Mouse (Mus musculus) midbrain, postnatal 0 days (tissue): ENCODE data around the gene Sfmbt2. TPM values are rescaled to one million over a fixed set of nuclear protein-coding genes. Genes with fewer than 3 reads are reported as not detected.

Source experiments
- ATAC-seq: fragments of 200-750 bp; cut with Nextera tagmentation; 2 replicates; pipeline ENCODE4 v1.8.0; 2017; ENCODE audit warnings: moderate number of reproducible peaks, mild to moderate bottlenecking, moderate TSS enrichment, moderate library complexity; ENCODE audit not compliant: low FRiP score
- DNase-seq: peaks from one replicate; pipeline ENCODE4 v3.0.0-alpha.2; 2015; ENCODE audit warnings: low spot score
- H3K27ac ChIP-seq: fragments of 300-500 bp; sonication (generic); 2 replicates; pipeline ENCODE4 v1.5.1; 2014; ENCODE audit warnings: low read depth, mild to moderate bottlenecking, low read length, mixed read lengths
- H3K27me3 ChIP-seq: fragments of 300-500 bp; sonication (generic); 2 replicates; pipeline ENCODE4 v1.6.1; 2014; ENCODE audit warnings: low read length, control low read depth, mixed read lengths; ENCODE audit not compliant: insufficient read depth
- H3K36me3 ChIP-seq: fragments of 300-500 bp; sonication (generic); 2 replicates; pipeline ENCODE4 v1.6.1; 2014; ENCODE audit warnings: low read length, control low read depth, mixed read lengths; ENCODE audit not compliant: insufficient read depth
- H3K4me1 ChIP-seq: fragments of 300-500 bp; sonication (generic); 2 replicates; pipeline ENCODE4 v1.6.1; 2014; ENCODE audit warnings: mild to moderate bottlenecking, control low read depth, antibody characterized with exemption, low read length, mixed read lengths; ENCODE audit not compliant: insufficient read depth
- H3K4me2 ChIP-seq: fragments of 300-500 bp; sonication (generic); 2 replicates; pipeline ENCODE4 v1.6.1; 2014; ENCODE audit warnings: low read depth, mild to moderate bottlenecking, low read length, mixed read lengths; ENCODE audit not compliant: poor library complexity, severe bottlenecking
- H3K4me3 ChIP-seq: fragments of 300-500 bp; sonication (generic); 2 replicates; pipeline ENCODE4 v1.5.1; 2014; ENCODE audit warnings: low read depth, mild to moderate bottlenecking, low read length, moderate library complexity
- H3K9ac ChIP-seq: fragments of 300-500 bp; sonication (generic); replicated peaks from 2 replicates; pipeline ENCODE4 v1.6.1; 2014; ENCODE audit warnings: mild to moderate bottlenecking, low read length, moderate library complexity, mixed read lengths; ENCODE audit not compliant: poor library complexity, severe bottlenecking
- H3K9me3 ChIP-seq: fragments of 300-500 bp; sonication (generic); 2 replicates; pipeline ENCODE4 v1.6.1; 2016; ENCODE audit warnings: low read length, control low read depth
- CTCF ChIP-seq: IDR thresholded peaks from 2 replicates; pipeline ENCODE4 v1.5.1; 2016; ENCODE audit warnings: antibody characterized with exemption, mild to moderate bottlenecking
- WGBS: fragments of 180-500 bp; shearing (Covaris S2); extraction: QIAGEN DNeasy Blood & Tissue Kit; methylation state at CpG from one replicate; pipeline ENCODE4 v1.1.7; 2014; 5-methylcytosine and 5-hydroxymethylcytosine counted together
- polyA plus RNA-seq: library from polyadenylated mRNA; unstranded; fragments of >200 nt; fragmentation: Nextera tagmentation; extraction: Ambion mirVana; gene quantifications from 2 replicates; pipeline ENCODE4 v1.2.1, GENCODE M21; 2015
- total RNA-seq: library from RNA; depleted of rRNA; stranded (reverse); fragments of >200 nt; gene quantifications from 2 replicates; pipeline ENCODE4 v1.2.3, GENCODE M21; 2014

Gene Sfmbt2
- total and polyA plus RNA-seq, 2 experiments from 2014 or later, result 5.3 to 5.5 TPM

- ATAC-seq (no peak), DNase-seq (no peak)
- Histone ChIP-seq H3K4me1 (no peaks in the 10 kb centered on the region), H3K4me2 (no peak overlapping the region), H3K27ac (no peak overlapping the region), H3K27me3 (no peaks in the 10 kb centered on the region), H3K9me3 (no peaks in the 10 kb centered on the region), H3K4me3 (no peak overlapping the region), H3K36me3 (no peaks in the 10 kb centered on the region; the same call in 1 of the 2 replicates), H3K9ac (no peak overlapping the region)
- TF ChIP-seq CTCF, result no peak
- 18% methylated on average over 7 of the region's 7 CpGs for WGBS
Measured at GRCm38 (mm10) chr2:10390791-10391190, 20.5 kb downstream of the Sfmbt2 start.

GRCm38 (mm10) chr2:10395143-10395542, 24.8 kb downstream of the Sfmbt2 start:
- H3K9ac ChIP-seq, result no peak overlapping the region
- H3K4me3 ChIP-seq, result no peak overlapping the region
- WGBS, result 92% methylated on average over 11 of the region's 11 CpGs
- no peak for TF ChIP-seq CTCF
- H3K36me3 ChIP-seq, result no peaks in the 10 kb centered on the region; the same call in 1 of the 2 replicates
- no peak overlapping the region for H3K27ac ChIP-seq
- no peak for DNase-seq
- ATAC-seq, result no peak
- no peaks in the 10 kb centered on the region for H3K4me1 ChIP-seq
- no peak overlapping the region for H3K4me2 ChIP-seq
- no peaks in the 10 kb centered on the region for H3K27me3 ChIP-seq
- no peaks in the 10 kb centered on the region for H3K9me3 ChIP-seq

GRCm38 (mm10) chr2:10397790-10398189, 27.5 kb downstream of the Sfmbt2 start:
- no peak for DNase-seq

GRCm38 (mm10) chr2:10406151-10406550, 35.8 kb downstream of the Sfmbt2 start:
- no peaks in the 10 kb centered on the region for H3K9me3 ChIP-seq
- no peaks in the 10 kb centered on the region for H3K27me3 ChIP-seq
- H3K4me2 ChIP-seq, result no peak overlapping the region
- 38% methylated on average over 2 of the region's 2 CpGs for WGBS
- no peak for TF ChIP-seq CTCF
- no peaks in the 10 kb centered on the region; the same call in 1 of the 2 replicates for H3K36me3 ChIP-seq
- ATAC-seq (no peak), DNase-seq (no peak)
- H3K4me3 ChIP-seq, result no peak overlapping the region
- H3K9ac ChIP-seq, result no peak overlapping the region
- no peaks in the 10 kb centered on the region for H3K4me1 ChIP-seq
- no peak overlapping the region for H3K27ac ChIP-seq

More at GRCm38 (mm10) chr2:10397790-10398189, 27.5 kb downstream of the Sfmbt2 start:
- no peak overlapping the region for H3K9ac ChIP-seq
- no peaks in the 10 kb centered on the region; the same call in 1 of the 2 replicates for H3K36me3 ChIP-seq
- TF ChIP-seq CTCF, result no peak
- no peak overlapping the region for H3K4me3 ChIP-seq
- no peaks in the 10 kb centered on the region for H3K27me3 ChIP-seq
- H3K4me2 ChIP-seq, result no peak overlapping the region
- H3K9me3 ChIP-seq, result no peaks in the 10 kb centered on the region
- no peak for ATAC-seq
- 73% methylated on average over 9 of the region's 9 CpGs for WGBS
- no peak overlapping the region for H3K27ac ChIP-seq
- no peaks in the 10 kb centered on the region for H3K4me1 ChIP-seq

- no peaks in the 10 kb centered on the region for H3K4me1 ChIP-seq
- WGBS, result 42% methylated on average over 13 of the region's 13 CpGs
- no peak overlapping the region for H3K4me2 ChIP-seq
- H3K9me3 ChIP-seq, result no peaks in the 10 kb centered on the region
- H3K36me3 ChIP-seq, result no peaks in the 10 kb centered on the region
- H3K27ac ChIP-seq, result no peak overlapping the region
- ATAC-seq (no peak), DNase-seq (no peak)
- TF ChIP-seq CTCF, result no peak
- H3K9ac ChIP-seq, result no peak overlapping the region
- no peak overlapping the region for H3K4me3 ChIP-seq
- no peaks in the 10 kb centered on the region for H3K27me3 ChIP-seq
Measured at GRCm38 (mm10) chr2:10409422-10409821, 39.1 kb downstream of the Sfmbt2 start.

- no peak overlapping the region for H3K4me3 ChIP-seq
- H3K4me2 ChIP-seq, result no peak overlapping the region
- no peaks in the 10 kb centered on the region for H3K36me3 ChIP-seq
- WGBS, result 80% methylated on average over 5 of the region's 5 CpGs
- H3K9me3 ChIP-seq, result no peaks in the 10 kb centered on the region
- no peak overlapping the region for H3K27ac ChIP-seq
- H3K4me1 ChIP-seq, result no peaks in the 10 kb centered on the region
- H3K9ac ChIP-seq, result no peak overlapping the region
- ATAC-seq, result no peak
- no peak for DNase-seq
- no peak for TF ChIP-seq CTCF
- H3K27me3 ChIP-seq, result no peaks in the 10 kb centered on the region
Measured at GRCm38 (mm10) chr2:10410069-10410468, 39.8 kb downstream of the Sfmbt2 start.
